Mouse (Mus musculus) inflammation-experienced regulatory T-cells, adult 16 weeks (primary cell): Measurements from ENCODE around the gene Sprtn. TPM values are rescaled to one million over a fixed set of nuclear protein-coding genes. Genes with fewer than 3 reads are reported as not detected.

Experiments
- polyA plus RNA-seq: library from polyadenylated mRNA; unstranded; fragments of 100-300 nt; shearing (Covaris generic); gene quantifications from one replicate; pipeline ENCODE4 v1.2.1, GENCODE M21; 2017

Sprtn gene
- 3.5 TPM for polyA plus RNA-seq

DNA sequence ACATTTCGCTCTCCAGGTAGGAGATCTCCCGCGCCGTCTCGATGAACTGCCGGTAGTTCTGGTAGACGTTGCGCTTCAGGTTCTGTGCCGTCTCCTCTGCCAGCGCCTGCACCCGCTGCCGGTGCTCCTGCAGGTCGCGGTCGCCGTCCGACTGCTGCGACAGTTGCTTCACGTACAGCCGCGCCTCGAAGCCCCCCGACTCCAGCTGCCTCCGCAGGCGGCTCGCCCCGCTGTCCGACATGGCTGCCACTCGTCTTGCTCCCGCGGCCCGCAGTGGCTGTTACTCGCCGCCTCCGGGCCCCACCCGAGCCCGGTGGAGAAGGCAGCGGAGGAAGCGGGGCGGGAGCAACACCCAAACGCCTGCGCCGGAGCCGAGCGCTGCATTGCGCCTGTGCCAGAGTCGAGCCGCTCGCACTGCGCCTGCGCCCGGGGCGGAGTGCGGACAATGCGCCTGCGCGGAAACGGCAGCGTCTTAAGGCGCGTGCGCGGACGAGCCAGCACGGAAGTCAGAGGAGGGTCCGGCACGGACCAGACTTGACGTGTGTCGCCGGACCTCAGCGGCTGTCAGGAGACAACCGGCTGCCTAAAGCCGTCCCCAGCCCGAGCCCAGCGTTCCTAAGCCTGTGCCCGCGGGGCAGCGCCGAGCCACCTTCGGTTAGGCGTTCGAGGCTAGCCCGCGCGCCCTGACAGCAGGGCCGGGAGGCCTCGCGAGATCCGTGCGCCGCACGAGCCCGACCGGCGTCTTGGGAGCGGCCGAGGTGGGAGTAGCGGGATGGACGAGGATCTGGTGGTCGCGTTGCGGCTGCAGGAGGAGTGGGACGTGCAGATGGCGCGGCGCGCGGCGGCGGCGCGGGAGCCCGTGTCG is at the start of gene Sprtn, which contains the start of gene Exoc8:
TSS of gene Sprtn (plus strand) at position 501 of the 865 bp plus-strand sequence.
TSS of gene Exoc8 (minus strand) at position 320 of the 865 bp plus-strand sequence.

DNA sequence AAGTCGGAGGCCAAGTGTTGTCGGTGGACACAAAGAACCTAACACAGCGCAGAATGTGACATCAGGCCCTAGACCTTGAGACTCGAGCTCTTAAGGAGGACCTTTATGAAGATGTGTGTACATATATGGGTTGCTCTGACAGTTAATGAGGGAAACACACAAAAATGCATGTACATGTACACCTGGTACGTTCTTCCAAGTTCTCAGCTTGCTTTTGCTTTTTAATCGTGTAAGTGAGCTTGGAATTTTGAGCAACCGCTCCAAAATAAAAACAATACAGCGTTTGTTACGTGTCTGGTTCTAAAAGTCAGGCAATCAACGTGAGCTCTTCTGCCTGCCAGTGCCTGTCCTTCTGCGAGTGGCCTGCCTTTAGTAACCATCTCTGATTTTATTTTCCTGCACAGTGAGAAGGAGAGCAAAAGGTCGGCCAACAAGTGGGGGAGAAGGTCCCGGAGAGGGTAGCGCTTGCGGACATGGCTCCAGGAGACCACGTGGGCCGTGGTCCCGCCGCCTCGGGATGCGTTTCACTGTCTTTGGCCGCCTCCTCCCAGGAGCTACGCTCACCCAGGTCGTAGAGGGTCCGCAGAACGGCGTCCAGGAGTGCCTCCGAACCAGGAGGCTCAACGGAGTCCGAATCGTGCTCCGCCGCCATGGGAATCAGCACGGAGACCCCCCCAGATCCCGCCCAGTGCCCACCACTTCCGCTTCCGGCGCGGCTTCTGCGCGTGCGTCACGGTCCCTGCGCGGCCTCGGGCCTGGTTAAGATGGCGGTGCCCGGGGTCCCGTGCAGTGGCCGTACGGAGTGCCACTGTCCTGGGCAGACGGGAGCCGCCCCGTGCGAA is 35.1 kb upstream of the Sprtn start, which contains the start of the genes Gnpat and 2810004N23Rik:
TSS of gene Gnpat (plus strand) at position 713 of the 842 bp plus-strand sequence.
TSS of gene 2810004N23Rik (minus strand) at position 800 of the 842 bp plus-strand sequence.

DNA sequence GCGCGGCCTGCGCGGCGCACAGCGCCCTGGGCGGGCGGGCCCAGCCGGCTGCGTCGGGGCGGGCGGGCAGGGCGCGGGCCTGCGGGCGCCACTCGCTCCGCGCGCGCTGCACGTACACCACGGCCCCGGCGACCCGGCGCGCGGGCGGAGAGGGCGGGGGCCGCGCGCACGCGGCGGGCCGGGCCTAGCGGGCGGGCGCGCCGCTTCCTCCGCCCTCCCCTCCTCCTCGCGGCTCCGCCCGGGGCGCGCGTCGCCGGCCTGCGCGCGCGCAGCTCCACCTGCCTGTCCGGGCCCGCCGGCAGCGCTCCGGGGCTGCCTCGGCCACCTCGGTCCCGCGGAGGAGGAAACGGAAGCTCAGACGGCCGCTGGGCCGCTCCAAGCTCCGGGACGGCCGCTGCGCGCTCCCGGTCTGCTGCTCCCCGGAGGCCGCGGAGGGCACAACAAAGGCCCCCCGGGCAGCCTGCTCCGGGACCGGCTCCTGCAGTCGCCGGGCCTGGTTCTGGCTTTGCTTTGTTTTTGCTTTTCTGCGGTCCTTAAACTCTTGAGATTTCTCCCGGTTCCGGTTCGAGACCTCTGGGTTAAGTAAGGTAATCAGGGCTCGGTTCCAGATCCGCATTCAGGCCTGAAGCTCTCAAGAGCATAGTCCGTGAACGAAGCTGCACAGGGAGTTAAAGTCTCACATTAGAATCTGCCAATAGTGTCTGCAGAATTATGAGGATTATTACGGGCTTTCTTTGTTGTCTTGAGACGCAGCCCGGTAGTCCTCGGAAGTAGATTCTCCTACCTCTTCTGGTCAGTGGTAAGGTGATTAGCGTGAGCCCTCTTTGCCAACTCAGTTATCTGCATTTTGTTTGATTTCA is 51.8 kb downstream of the Sprtn start, which contains the start of gene Egln1:
TSS of gene Egln1 (minus strand) at position 116 of the 860 bp plus-strand sequence.

Other genes with a start within 250 kb of the Sprtn start
- 1.6 TPM for gene 2310022B05Rik, start 234.5 kb upstream of the Sprtn start, polyA plus RNA-seq
- 39.2 TPM for gene Ttc13, start 175.9 kb upstream of the Sprtn start, polyA plus RNA-seq
- gene Arv1, start 175.7 kb upstream of the Sprtn start, polyA plus RNA-seq: 27.6 TPM
- 1.1 TPM for gene Fam89a, start 146.1 kb upstream of the Sprtn start, polyA plus RNA-seq
- gene Trim67, start 104.8 kb upstream of the Sprtn start, polyA plus RNA-seq: not detected
- 127 TPM for gene Gnpat, start 34.9 kb upstream of the Sprtn start, polyA plus RNA-seq
- 33.6 TPM for gene 2810004N23Rik, start 34.8 kb upstream of the Sprtn start, polyA plus RNA-seq
- 3.0 TPM for gene Exoc8, start 181 bp upstream of the Sprtn start, polyA plus RNA-seq
- gene Egln1, start 51.4 kb downstream of the Sprtn start, polyA plus RNA-seq: 4.5 TPM
- 68.8 TPM for gene Tsnax, start 115.1 kb downstream of the Sprtn start, polyA plus RNA-seq
- gene Disc1, start 156.3 kb downstream of the Sprtn start, polyA plus RNA-seq: 0.48 TPM